Mouse (Mus musculus) CD8-positive naive resting alpha-beta T cell, adult 57 days (primary cell): ENCODE data around the gene Tcp10c. TPM values are rescaled to one million over a fixed set of nuclear protein-coding genes. Genes with fewer than 3 reads are reported as not detected.

Source experiments
- total RNA-seq: library from RNA; stranded (reverse); gene quantifications from one replicate; pipeline ENCODE4 v1.2.4, GENCODE M21; 2023

Gene Tcp10c
- total RNA-seq, result not detected

GRCm38 (mm10) chr17:13354521-13354920, at the start of gene Tcp10c:
Gene Tcp10c (plus strand): TSS chr17:13354572.

Other genes starting within 250 kb of the Tcp10c start
- not detected for gene Unc93a, start 222.8 kb upstream of the Tcp10c start, total RNA-seq
- not detected for gene Smok2a, start 133.4 kb upstream of the Tcp10c start, total RNA-seq
- gene Smok2b, start 124.3 kb upstream of the Tcp10c start, total RNA-seq, result not detected